Mouse (Mus musculus) brain, adult 2 months (tissue): Measurements from ENCODE around the gene Neurl1a.

Source experiments
- DNase-seq: peaks from one replicate; pipeline ENCODE4 v3.0.0; 2011; ENCODE audit warnings: low read depth, low spot score

The Neurl1a gene

GRCm38 (mm10) chr19:47211609-47212312, 33.1 kb downstream of the Neurl1a start:
- peak; percentile 96 for DNase-seq

DNA sequence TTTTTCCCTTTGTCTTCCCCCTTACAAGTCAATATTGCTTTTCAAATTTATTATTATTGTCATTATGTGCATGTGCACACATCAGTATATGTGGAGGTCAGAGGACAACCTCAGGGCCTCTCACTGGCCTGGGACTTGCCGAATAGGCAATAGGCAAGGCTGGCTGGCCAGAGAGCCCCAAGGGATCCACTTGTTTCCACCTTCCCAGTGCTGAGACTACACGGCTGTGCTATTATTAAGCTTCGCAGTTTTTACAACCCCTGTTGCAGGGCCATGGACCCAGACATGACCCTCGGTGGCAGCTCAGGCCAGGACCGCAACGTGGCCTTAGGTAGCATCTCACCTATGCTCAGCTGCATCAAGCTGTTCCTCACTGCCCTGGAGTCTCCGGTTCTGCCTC, 33.8 kb downstream of the Neurl1a start:
- no peak for DNase-seq

DNA sequence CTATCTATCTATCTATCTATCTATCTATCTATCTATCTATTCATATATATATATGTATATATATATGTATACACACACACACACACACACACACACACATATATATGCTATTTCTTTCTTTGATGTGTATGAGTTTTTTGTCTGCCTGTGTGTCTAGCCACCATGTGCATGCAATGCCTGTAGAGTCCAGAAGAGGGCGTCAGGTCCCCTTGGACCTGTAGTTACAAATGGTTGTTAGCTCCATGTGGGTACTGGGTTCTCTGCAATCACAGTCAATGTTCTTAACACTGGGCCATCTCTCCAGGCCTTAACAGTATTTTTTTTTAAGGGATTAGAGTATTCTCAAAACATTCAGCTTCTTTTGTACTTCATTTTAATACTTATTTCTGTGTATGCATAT, 34.9 kb downstream of the Neurl1a start:
- DNase-seq = no peak

- no peak for DNase-seq
Observed at GRCm38 (mm10) chr19:47216766-47217165, 38.1 kb downstream of the Neurl1a start.

DNA sequence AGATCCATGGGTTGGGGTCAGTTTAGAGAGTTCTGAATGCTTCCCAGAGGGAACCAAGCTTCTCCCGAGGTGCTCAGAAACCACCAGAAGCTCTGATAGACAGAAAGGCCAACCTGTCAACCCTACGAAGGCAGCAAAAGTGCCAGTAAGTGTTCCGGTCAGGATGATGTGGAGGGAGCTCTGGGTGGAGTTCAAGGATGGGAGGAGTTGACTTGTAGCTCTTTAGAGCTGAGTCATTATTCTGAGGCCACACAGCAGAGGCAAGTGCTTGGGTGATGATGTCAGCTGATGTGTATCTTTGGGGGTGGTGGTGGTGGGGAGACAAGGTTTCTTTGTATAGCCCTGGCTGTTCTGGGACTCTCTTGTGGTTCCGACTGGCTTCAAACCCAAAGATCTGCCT, 41.0 kb downstream of the Neurl1a start:
- peak; percentile 42 for DNase-seq

- DNase-seq = no peak
Observed at GRCm38 (mm10) chr19:47220232-47220631, 41.6 kb downstream of the Neurl1a start.

DNA sequence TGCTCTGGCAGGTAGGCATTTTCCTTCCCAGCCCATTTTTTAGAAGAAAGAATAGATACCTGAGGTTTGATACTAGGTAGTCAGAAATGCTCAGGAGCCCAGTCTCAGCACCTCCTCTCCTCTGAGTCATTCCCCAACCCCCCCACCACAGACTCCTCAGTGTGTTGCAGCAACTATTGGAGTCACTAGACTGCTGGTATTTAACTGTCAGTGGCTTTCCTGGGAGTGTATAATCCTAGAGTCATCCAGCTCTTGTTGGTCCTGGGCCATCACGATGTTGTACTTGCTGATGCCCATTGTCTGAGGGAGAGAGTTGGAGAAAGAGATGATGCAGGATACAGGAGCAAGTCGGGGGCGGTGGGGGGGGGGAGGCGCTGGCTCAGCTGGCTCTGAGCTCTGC, 42.4 kb downstream of the Neurl1a start:
- peak; percentile 74 for DNase-seq

- DNase-seq = peak; percentile 48
Observed at GRCm38 (mm10) chr19:47221500-47222153, 43.0 kb downstream of the Neurl1a start.

GRCm38 (mm10) chr19:47222154-47222840, 43.7 kb downstream of the Neurl1a start:
- DNase-seq = peak; percentile 91

DNA sequence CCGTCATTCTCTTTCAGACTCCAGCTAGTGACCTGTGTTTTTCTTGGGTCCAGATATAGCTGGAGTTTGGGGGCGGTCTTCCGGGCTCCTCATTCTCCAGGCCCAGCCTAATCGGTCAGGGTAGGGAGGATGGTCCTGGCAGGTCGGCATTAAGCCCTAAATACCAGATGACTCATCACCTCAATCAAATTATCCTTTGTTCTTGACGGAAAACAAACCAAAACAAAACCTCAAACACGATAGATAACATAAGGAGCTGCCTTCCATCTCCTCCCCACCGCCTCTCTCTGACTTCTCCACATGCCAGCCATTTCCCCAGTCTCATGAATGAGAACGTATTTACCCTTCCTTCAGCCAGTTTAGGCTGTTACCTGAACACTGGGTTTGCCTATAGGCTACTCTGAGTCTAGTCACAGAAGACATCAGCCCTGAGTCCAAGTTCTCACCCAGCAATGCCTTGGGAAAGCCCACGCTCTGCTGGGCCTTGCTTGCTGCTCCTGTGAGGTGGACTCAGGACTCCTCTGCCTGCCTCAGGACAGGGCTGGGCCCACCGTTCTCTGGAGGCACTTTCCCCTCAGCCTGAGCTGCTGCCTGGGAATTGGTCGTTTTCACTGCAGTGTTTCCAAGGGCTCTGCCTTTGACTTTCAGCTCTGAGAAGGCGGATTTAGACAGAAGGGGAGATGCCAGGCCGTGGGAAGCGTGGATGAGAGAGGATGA, 44.4 kb downstream of the Neurl1a start:
- peak; percentile 45 for DNase-seq

- DNase-seq = peak; percentile 56
Observed at GRCm38 (mm10) chr19:47224743-47225142, 46.1 kb downstream of the Neurl1a start.

GRCm38 (mm10) chr19:47225791-47226190, 47.2 kb downstream of the Neurl1a start:
- peak; percentile 81 for DNase-seq

GRCm38 (mm10) chr19:47228725-47229252, 50.2 kb downstream of the Neurl1a start:
- DNase-seq = peak; percentile 90

- peak; percentile 95 for DNase-seq
Observed at GRCm38 (mm10) chr19:47229461-47229860, 50.8 kb downstream of the Neurl1a start.

DNA sequence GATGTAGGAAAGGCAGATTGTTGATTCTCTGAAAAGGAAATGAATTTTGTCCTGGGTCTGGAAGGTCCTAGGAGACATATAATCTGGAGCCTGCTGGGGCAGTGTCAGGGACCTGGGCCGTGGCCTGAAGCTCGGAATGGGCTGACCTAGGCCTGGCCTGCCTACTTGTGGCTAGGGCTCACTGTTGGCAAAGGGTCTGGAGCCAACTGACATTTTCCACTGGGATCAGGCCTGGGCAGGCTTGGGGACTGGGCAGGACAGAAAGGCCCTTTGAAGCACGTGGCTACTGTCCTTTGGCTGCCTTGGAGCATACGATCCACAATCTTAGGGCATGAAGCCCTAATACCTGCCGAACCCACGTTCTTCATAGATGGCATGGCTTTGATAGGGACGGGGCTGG, 51.5 kb downstream of the Neurl1a start:
- no peak for DNase-seq

GRCm38 (mm10) chr19:47230682-47231081, 52.1 kb downstream of the Neurl1a start:
- no peak for DNase-seq

DNA sequence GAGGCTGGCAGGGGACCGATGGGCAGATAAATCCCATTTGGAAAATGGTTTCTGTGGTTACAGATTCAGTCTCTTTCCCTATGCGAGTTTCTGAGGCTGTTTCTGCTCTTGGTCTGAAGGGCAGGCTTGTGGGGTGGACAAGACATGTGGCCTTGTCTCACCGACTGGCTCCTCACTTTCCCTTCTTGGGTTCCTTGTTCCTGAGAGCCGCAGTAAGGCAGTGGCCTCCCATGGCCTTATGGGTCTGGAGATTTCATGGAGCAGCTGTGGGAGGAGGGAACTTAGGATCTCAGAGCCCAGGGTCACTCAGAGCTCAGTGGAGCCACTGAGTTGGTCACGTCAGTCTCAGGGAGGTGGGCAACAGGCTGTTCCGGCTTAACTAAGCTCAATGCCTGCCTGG, 52.8 kb downstream of the Neurl1a start:
- DNase-seq = no peak

- no peak for DNase-seq
Observed at GRCm38 (mm10) chr19:47232077-47232865, 53.7 kb downstream of the Neurl1a start.

GRCm38 (mm10) chr19:47233087-47233486, 54.5 kb downstream of the Neurl1a start:
- DNase-seq = peak; percentile 67

DNA sequence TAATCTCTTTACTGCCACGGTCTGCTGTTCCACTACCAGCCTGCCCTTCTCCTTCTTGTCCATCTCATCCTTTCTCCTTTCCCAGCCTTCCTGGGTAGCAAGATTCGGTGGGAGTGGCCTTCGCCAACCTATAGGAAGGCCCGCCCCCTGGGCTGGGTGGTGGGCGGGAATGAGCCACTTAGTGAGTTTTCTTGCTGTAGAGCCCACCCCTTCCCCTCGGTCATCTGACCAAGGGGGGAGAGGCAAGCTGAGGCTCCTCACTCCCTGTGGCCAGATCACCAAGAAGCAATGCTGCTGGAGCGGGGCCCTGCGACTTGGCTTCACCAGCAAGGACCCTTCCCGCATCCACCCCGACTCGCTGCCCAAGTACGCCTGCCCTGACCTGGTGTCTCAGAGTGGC, 61.5 kb downstream of the Neurl1a start:
- no peak for DNase-seq

- no peak for DNase-seq
Observed at GRCm38 (mm10) chr19:47240957-47241356, 62.3 kb downstream of the Neurl1a start.
